15 mouse cellular contexts compared by ENCODE assay signal in the genomic region with DNA sequence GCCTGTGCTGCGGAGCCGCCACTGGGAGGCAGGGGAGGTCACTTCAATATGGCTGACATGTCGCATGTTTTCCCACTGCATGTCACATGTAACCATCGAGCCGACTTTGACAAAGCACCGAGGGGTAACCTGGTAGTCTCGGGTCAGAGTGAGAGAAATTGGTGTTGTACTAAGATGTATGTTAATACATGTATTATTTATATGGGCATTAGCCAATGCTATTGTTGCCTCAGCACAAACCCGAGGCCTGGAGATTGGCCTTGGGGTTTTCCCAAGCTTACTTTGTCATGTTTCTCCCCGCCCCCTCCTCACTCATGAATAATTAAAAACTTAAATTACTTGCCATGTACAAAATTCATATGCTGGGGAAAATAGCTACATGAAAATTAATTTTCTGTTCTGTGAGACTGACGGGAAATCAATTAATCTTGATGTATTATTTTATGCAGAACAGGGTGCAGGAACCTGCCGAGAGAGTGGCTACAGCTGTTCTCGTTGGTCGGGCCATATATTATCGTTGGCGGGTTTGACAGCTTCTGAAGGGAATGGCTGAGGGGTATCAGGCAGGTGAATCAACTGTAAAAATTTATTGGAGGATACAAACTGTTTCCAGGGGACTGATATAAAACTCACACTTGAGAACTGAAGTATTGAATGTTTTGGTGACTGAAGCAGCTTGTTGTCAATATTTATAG.
"Had no signal": no experiment of that assay in that cellular context is flagged by ENCODE, and none has a peak within 500 bp of the region (broad histone marks: within the 10 kb centered on the region; RNA-seq: fewer than 3 reads in every experiment).

No protein-coding gene starts in this region.

- H3K36me3 ChIP-seq: intestine, embryonic 15.5 days; kidney, embryonic 15.5 days; limb, embryonic 13.5 days; midbrain, embryonic 10.5 days; neural tube, embryonic 13.5 days had no signal

- DNase-seq: kidney, adult 18-20 months; kidney, postnatal 25 days; layer of hippocampus, adult 9-11 months; left cerebral cortex, postnatal 4 days; lung, adult 18-20 months; lung, postnatal 4 days had no signal

- H3K27ac ChIP-seq: intestine, embryonic 15.5 days; kidney, embryonic 15.5 days; limb, embryonic 13.5 days; liver, embryonic 14.5 days; midbrain, embryonic 10.5 days; neural tube, embryonic 13.5 days; stomach, postnatal 0 days had no signal

- H3K4me2 ChIP-seq: intestine, embryonic 15.5 days; kidney, embryonic 15.5 days; limb, embryonic 13.5 days; neural tube, embryonic 13.5 days had no signal

- H3K4me3 ChIP-seq: intestine, embryonic 15.5 days; kidney, embryonic 15.5 days; limb, embryonic 13.5 days; midbrain, embryonic 10.5 days; myocyte; neural tube, embryonic 13.5 days had no signal

- H3K9me3 ChIP-seq: intestine, embryonic 15.5 days; kidney, embryonic 15.5 days; limb, embryonic 13.5 days; midbrain, embryonic 10.5 days; neural tube, embryonic 13.5 days had no signal

- ATAC-seq: intestine, embryonic 15.5 days; lung, postnatal 0 days had no signal

- H3K27me3 ChIP-seq: intestine, embryonic 15.5 days; neural tube, embryonic 13.5 days had no signal

- H3K9ac ChIP-seq: intestine, embryonic 15.5 days; kidney, embryonic 15.5 days; limb, embryonic 13.5 days; liver, embryonic 14.5 days; neural tube, embryonic 13.5 days had no signal
